ENCODE assay signal across 20 mouse cellular contexts in genomic region chr9:51832368-51832767, GRCm38 (mm10).
"Had no signal": no experiment of that assay in that cellular context is flagged by ENCODE, and none has a peak within 500 bp of the region (broad histone marks: within the 10 kb centered on the region; RNA-seq: fewer than 3 reads in every experiment).

No protein-coding gene starts in this region.

- H3K27me3 ChIP-seq: intestine, embryonic 15.5 days; limb, embryonic 15.5 days; megakaryocyte, embryonic 14.5 days; midbrain, embryonic 13.5 days; neural tube, embryonic 13.5 days; stomach, embryonic 15.5 days had no signal

- H3K27ac ChIP-seq: intestine, embryonic 15.5 days; limb, embryonic 15.5 days; liver, embryonic 14.5 days; midbrain, embryonic 10.5 days; midbrain, embryonic 13.5 days; stomach, embryonic 15.5 days had no signal

- DNase-seq: kidney, adult 11 months; kidney, adult 9 months; kidney, postnatal 14 days; left cerebral cortex, postnatal 4 days; liver, postnatal 0 days; retina, postnatal 1 day; right cerebral cortex, postnatal 25 days; spleen, adult 18-20 months; thymus, postnatal 25 days had no signal

- H3K4me1 ChIP-seq: intestine, embryonic 15.5 days; megakaryocyte, embryonic 14.5 days; midbrain, embryonic 13.5 days; neural tube, embryonic 13.5 days had no signal

- H3K4me2 ChIP-seq: intestine, embryonic 15.5 days; limb, embryonic 15.5 days; liver, embryonic 11.5 days; midbrain, embryonic 13.5 days; neural tube, embryonic 13.5 days; stomach, embryonic 15.5 days had no signal

- H3K4me3 ChIP-seq: intestine, embryonic 15.5 days; limb, embryonic 15.5 days; midbrain, embryonic 10.5 days; midbrain, embryonic 13.5 days; myocyte; neural tube, embryonic 13.5 days; stomach, embryonic 15.5 days had no signal

- H3K9me3 ChIP-seq: intestine, embryonic 15.5 days; limb, embryonic 15.5 days; megakaryocyte, embryonic 14.5 days; midbrain, embryonic 10.5 days; midbrain, embryonic 13.5 days; neural tube, embryonic 13.5 days; stomach, embryonic 15.5 days had no signal

- H3K36me3 ChIP-seq: intestine, embryonic 15.5 days; limb, embryonic 15.5 days; midbrain, embryonic 10.5 days; midbrain, embryonic 13.5 days; stomach, embryonic 15.5 days had no signal

- ATAC-seq: intestine, embryonic 15.5 days; liver, postnatal 0 days; midbrain, embryonic 13.5 days; midbrain, embryonic 16.5 days had no signal

- H3K9ac ChIP-seq: intestine, embryonic 15.5 days; limb, embryonic 15.5 days; liver, embryonic 14.5 days; liver, postnatal 0 days; midbrain, embryonic 13.5 days; neural tube, embryonic 13.5 days; stomach, embryonic 15.5 days had no signal
